Mouse (Mus musculus): ENCODE measurements around the gene Lrrc75b.

Gene Lrrc75b

GRCm38 (mm10) chr10:75573965-75574364 is 13.8 kb upstream of the Lrrc75b start:
- CTCF ChIA-PET = interaction anchor here in 1 of 4 experiments (1.3 to 1.7 kb wide), 4 partner anchors 12 to 31 kb away, joined by 3 to 6 read pairs (median 4); no protein-coding TSS in a partner anchor
- POLR2A ChIA-PET = interaction anchor here in 2 of 4 experiments (0.6 kb wide), 2 partner anchors 144 to 466 kb away, joined by 3 read pairs; no protein-coding TSS in a partner anchor

- CTCF ChIA-PET = interaction anchor here in 2 of 4 experiments (1.3 to 1.7 kb wide), 4 partner anchors 11 to 32 kb away, joined by 3 to 6 read pairs (median 6); no protein-coding TSS in a partner anchor
- POLR2A ChIA-PET = interaction anchor here in 2 of 4 experiments (0.6 to 1.2 kb wide), 3 partner anchors 12 to 467 kb away, joined by 3 to 4 read pairs (median 3); partner anchors contain the start of gene Ggt1 (in 1 of the 2)
Measured at GRCm38 (mm10) chr10:75573181-75573580, 13.1 kb upstream of the Lrrc75b start.

GRCm38 (mm10) chr10:75571937-75572336 is 11.8 kb upstream of the Lrrc75b start:
- POLR2A ChIA-PET = interaction anchor here in 1 of 4 experiments (1.0 to 1.7 kb wide), 3 partner anchors 9 to 23 kb away, joined by 3 to 6 read pairs (median 3); no protein-coding TSS in a partner anchor
- CTCF ChIA-PET = interaction anchor here in 3 of 4 experiments (0.6 to 1.7 kb wide), 5 partner anchors 14 to 172 kb away, joined by 3 to 6 read pairs (median 4); no protein-coding TSS in a partner anchor

- CTCF ChIA-PET = interaction anchor here in 3 of 4 experiments (0.5 to 1.3 kb wide), 6 partner anchors 12 to 173 kb away, joined by 3 to 4 read pairs (median 3); no protein-coding TSS in a partner anchor
- POLR2A ChIA-PET = interaction anchor here in 2 of 4 experiments (0.6 to 1.7 kb wide), 5 partner anchors 8 to 350 kb away, joined by 3 to 6 read pairs (median 3); no protein-coding TSS in a partner anchor
Measured at GRCm38 (mm10) chr10:75570981-75571657, 11.0 kb upstream of the Lrrc75b start.

GRCm38 (mm10) chr10:75568851-75569250 is 8.7 kb upstream of the Lrrc75b start:
- CTCF ChIA-PET = interaction anchor here in 3 of 4 experiments (0.5 to 1.7 kb wide), 10 partner anchors 9 to 382 kb away, joined by 3 to 8 read pairs (median 3); partner anchors contain the start of gene Ddt (in 1 of the 3)
- POLR2A ChIA-PET = interaction anchor here in 3 of 4 experiments (0.7 to 1.7 kb wide), 10 partner anchors 8 to 363 kb away, joined by 3 to 6 read pairs (median 5); partner anchors contain the start of genes Gstt2 (in 1 of the 3) and Lrrc75b (in 1 of the 3)

GRCm38 (mm10) chr10:75568441-75568840 is 8.3 kb upstream of the Lrrc75b start:
- CTCF ChIA-PET = interaction anchor here (0.5 to 1.7 kb wide), 13 partner anchors 9 to 383 kb away, joined by 3 to 8 read pairs (median 3); partner anchors contain the start of gene Ddt (in 1 of the 4)

GRCm38 (mm10) chr10:75568029-75568428 is 7.9 kb upstream of the Lrrc75b start:
- POLR2A ChIA-PET = interaction anchor here in 3 of 4 experiments (0.6 to 1.7 kb wide), 14 partner anchors 8 to 364 kb away, joined by 3 to 6 read pairs (median 4); partner anchors contain the start of genes Gstt2 (in 1 of the 3) and Lrrc75b (in 1 of the 3)
- CTCF ChIA-PET = interaction anchor here (0.5 to 1.7 kb wide), 10 partner anchors 9 to 268 kb away, joined by 3 to 8 read pairs (median 3); partner anchors contain the start of gene Ddt (in 1 of the 4)

More at GRCm38 (mm10) chr10:75568441-75568840, 8.3 kb upstream of the Lrrc75b start:
- POLR2A ChIA-PET = interaction anchor here (0.6 to 1.7 kb wide), 14 partner anchors 8 to 364 kb away, joined by 3 to 6 read pairs (median 4); partner anchors contain the start of genes Gstt2 (in 1 of the 4) and Lrrc75b (in 1 of the 4)

GRCm38 (mm10) chr10:75566765-75567164 is 6.6 kb upstream of the Lrrc75b start:
- POLR2A ChIA-PET = interaction anchor here in 3 of 4 experiments (0.6 to 2.2 kb wide), 6 partner anchors 20 to 371 kb away, joined by 3 to 7 read pairs (median 3); partner anchors contain the start of genes Gucd1 (in 2 of the 3) and Snrpd3 (in 1 of the 3)
- CTCF ChIA-PET = interaction anchor here in 2 of 4 experiments (1.2 to 1.3 kb wide), 2 partner anchors 19 to 20 kb away, joined by 3 to 5 read pairs; no protein-coding TSS in a partner anchor

GRCm38 (mm10) chr10:75566321-75566720 is 6.2 kb upstream of the Lrrc75b start:
- POLR2A ChIA-PET = interaction anchor here in 3 of 4 experiments (0.6 to 2.2 kb wide), 14 partner anchors 9 to 1672 kb away, joined by 3 to 9 read pairs (median 3); partner anchors contain the start of genes Gucd1 (in 2 of the 3), Ddt (in 1 of the 3), Gm20441 (in 1 of the 3) and Gstt3 (in 1 of the 3)
- CTCF ChIA-PET = interaction anchor here in 2 of 4 experiments (1.1 to 1.3 kb wide), 3 partner anchors 20 to 285 kb away, joined by 3 to 5 read pairs (median 3); no protein-coding TSS in a partner anchor

- POLR2A ChIA-PET = interaction anchor here in 3 of 4 experiments (0.6 to 2.2 kb wide), 21 partner anchors 9 to 1672 kb away, joined by 3 to 9 read pairs (median 4); partner anchors contain the start of genes Ddt (in 2 of the 3), Gucd1 (in 2 of the 3), Cabin1 (in 1 of the 3) and Gm20441 (in 1 of the 3)
- CTCF ChIA-PET = interaction anchor here (0.6 to 1.3 kb wide), 7 partner anchors 19 to 316 kb away, joined by 3 to 5 read pairs (median 3); no protein-coding TSS in a partner anchor
Measured at GRCm38 (mm10) chr10:75565906-75566305, 5.8 kb upstream of the Lrrc75b start.

- ChIA-PET POLR2A (interaction anchor here (0.5 to 2.2 kb wide), 27 partner anchors 8 to 608 kb away, joined by 3 to 7 read pairs (median 3); partner anchors contain the start of genes Ddt (in 2 of the 4), Gucd1 (in 2 of the 4), Cabin1 (in 1 of the 4) and Gm20441 (in 1 of the 4)), CTCF (interaction anchor here (0.5 to 1.3 kb wide), 9 partner anchors 20 to 386 kb away, joined by 3 to 5 read pairs (median 3); partner anchors contain the start of gene Susd2 (in 1 of the 4))
Measured at GRCm38 (mm10) chr10:75565436-75565835, 5.3 kb upstream of the Lrrc75b start.

- ChIA-PET POLR2A (interaction anchor here (0.5 to 2.2 kb wide), 32 partner anchors 9 to 683 kb away, joined by 3 to 8 read pairs (median 4); partner anchors contain the start of genes Ddt (in 2 of the 4), Gucd1 (in 2 of the 4), Cabin1 (in 1 of the 4) and Gstt2 (in 1 of the 4)), CTCF (interaction anchor here in 3 of 4 experiments (0.5 to 1.1 kb wide), 8 partner anchors 22 to 1070 kb away, joined by 3 to 6 read pairs (median 3); partner anchors contain the start of gene Susd2 (in 1 of the 3))
Measured at GRCm38 (mm10) chr10:75564687-75565265, 4.6 kb upstream of the Lrrc75b start.

- ChIA-PET CTCF (interaction anchor here in 3 of 4 experiments (0.5 to 1.6 kb wide), 6 partner anchors 11 to 785 kb away, joined by 3 to 26 read pairs (median 4); no protein-coding TSS in a partner anchor), POLR2A (interaction anchor here in 2 of 4 experiments (0.5 to 2.3 kb wide), 14 partner anchors 9 to 320 kb away, joined by 3 to 13 read pairs (median 4); partner anchors contain the start of genes Gucd1 (in 1 of the 2) and Snrpd3 (in 1 of the 2))
Measured at GRCm38 (mm10) chr10:75562596-75562995, 2.5 kb upstream of the Lrrc75b start.

- POLR2A ChIA-PET = interaction anchor here in 2 of 4 experiments (0.6 to 2.3 kb wide), 7 partner anchors 7 to 298 kb away, joined by 3 to 13 read pairs (median 4); partner anchors contain the start of gene Mif (in 1 of the 2)
- CTCF ChIA-PET = interaction anchor here in 2 of 4 experiments (0.6 to 1.7 kb wide), 5 partner anchors 25 to 1062 kb away, joined by 3 to 4 read pairs (median 3); no protein-coding TSS in a partner anchor
Measured at GRCm38 (mm10) chr10:75561071-75561654, 1.0 kb upstream of the Lrrc75b start, which contains the start of gene Ggt1. TSS of gene Ggt1 (plus strand) at chr10:75561604.

- ChIA-PET POLR2A (interaction anchor here in 3 of 4 experiments (0.5 to 1.9 kb wide), 7 partner anchors 8 to 300 kb away, joined by 3 to 5 read pairs (median 3); partner anchors contain the start of gene Mif (in 2 of the 3)), CTCF (interaction anchor here in 2 of 4 experiments (0.6 to 1.7 kb wide), 4 partner anchors 26 to 384 kb away, joined by 3 to 4 read pairs (median 3); no protein-coding TSS in a partner anchor)
Measured at GRCm38 (mm10) chr10:75560549-75560899, 394 bp upstream of the Lrrc75b start.
